Mouse (Mus musculus) frontal cortex, adult 2 months (tissue): ENCODE measurements at regions not wholly inside any gene's neighbourhood (a gene's known extent, or its start where the extent isn't known, plus 50 kb on each side); places are given as distances from the start of the nearest gene placed in this dataset.
"Not testable (repeated sequence)": the region's sequence is repeated elsewhere in the genome, so short reads cannot be mapped to it uniquely, and the experiment has no call there.

Experiments used
- DNase-seq, 2 experiments: peaks; one replicate each; pipeline ENCODE4 v3.0.0; 2022; ENCODE audit warnings: low spot score in 1 of 2; ENCODE audit errors: extremely low spot score in 1 of 2

- no peak for DNase-seq
Measured at GRCm38 (mm10) chr12:39621266-39621665, 416.6 kb downstream of the Arl4a start.

GRCm38 (mm10) chr12:39605289-39605688 is 432.5 kb downstream of the Arl4a start:
- no peak for DNase-seq

- no peak for DNase-seq
Measured at GRCm38 (mm10) chr12:39604723-39605122, 433.1 kb downstream of the Arl4a start.

GRCm38 (mm10) chr12:39594726-39595125 is 443.1 kb downstream of the Arl4a start:
- peak in 1 of 2 experiments; percentile 47 for DNase-seq

- not testable (repeated sequence) for DNase-seq
Measured at GRCm38 (mm10) chr12:39593781-39594180, 444.0 kb downstream of the Arl4a start.

- DNase-seq = peak; percentile 2 to 34
Measured at GRCm38 (mm10) chr12:39587204-39587909, 450.5 kb downstream of the Arl4a start.

GRCm38 (mm10) chr12:39586163-39586562 is 451.7 kb downstream of the Arl4a start:
- DNase-seq = no peak

GRCm38 (mm10) chr12:39577610-39578009 is 460.2 kb downstream of the Arl4a start:
- no peak for DNase-seq

GRCm38 (mm10) chr12:39572802-39573201 is 465.0 kb downstream of the Arl4a start:
- no peak for DNase-seq

GRCm38 (mm10) chr12:39572147-39572546 is 465.7 kb downstream of the Arl4a start:
- DNase-seq = no peak

GRCm38 (mm10) chr12:39560734-39561446 is 476.9 kb downstream of the Arl4a start:
- DNase-seq = no peak

GRCm38 (mm10) chr12:39558491-39558890 is 479.3 kb downstream of the Arl4a start:
- no peak for DNase-seq

- no peak for DNase-seq
Measured at GRCm38 (mm10) chr12:39536326-39536725, 501.5 kb downstream of the Arl4a start.

- DNase-seq = no peak
Measured at GRCm38 (mm10) chr12:39528121-39528520, 509.7 kb downstream of the Arl4a start.

- no peak for DNase-seq
Measured at GRCm38 (mm10) chr12:39527216-39527600, 510.6 kb downstream of the Arl4a start.

- DNase-seq = no peak
Measured at GRCm38 (mm10) chr12:39526535-39527215, 511.1 kb downstream of the Arl4a start.

- no peak for DNase-seq
Measured at GRCm38 (mm10) chr12:39515690-39516089, 522.1 kb downstream of the Arl4a start.

GRCm38 (mm10) chr12:39510855-39511254 is 527.0 kb downstream of the Arl4a start:
- DNase-seq = no peak

GRCm38 (mm10) chr12:39510073-39510812 is 527.6 kb downstream of the Arl4a start:
- peak; percentile 59 to 84 for DNase-seq

- peak in 1 of 2 experiments; percentile 79 for DNase-seq
Measured at GRCm38 (mm10) chr12:39496203-39496602, 541.6 kb downstream of the Arl4a start.
